Mouse (Mus musculus): ENCODE measurements around the gene Ints4. TPM values are rescaled to one million over a fixed set of nuclear protein-coding genes. Genes with fewer than 3 reads are reported as not detected.
"Not testable (repeated sequence)": the region's sequence is repeated elsewhere in the genome, so short reads cannot be mapped to it uniquely, and the experiment has no call there.

Gene Ints4
- 52.7 and 69.7 TPM in 2 replicates for polyA plus RNA-seq (2012; rRNA removed)

DNA sequence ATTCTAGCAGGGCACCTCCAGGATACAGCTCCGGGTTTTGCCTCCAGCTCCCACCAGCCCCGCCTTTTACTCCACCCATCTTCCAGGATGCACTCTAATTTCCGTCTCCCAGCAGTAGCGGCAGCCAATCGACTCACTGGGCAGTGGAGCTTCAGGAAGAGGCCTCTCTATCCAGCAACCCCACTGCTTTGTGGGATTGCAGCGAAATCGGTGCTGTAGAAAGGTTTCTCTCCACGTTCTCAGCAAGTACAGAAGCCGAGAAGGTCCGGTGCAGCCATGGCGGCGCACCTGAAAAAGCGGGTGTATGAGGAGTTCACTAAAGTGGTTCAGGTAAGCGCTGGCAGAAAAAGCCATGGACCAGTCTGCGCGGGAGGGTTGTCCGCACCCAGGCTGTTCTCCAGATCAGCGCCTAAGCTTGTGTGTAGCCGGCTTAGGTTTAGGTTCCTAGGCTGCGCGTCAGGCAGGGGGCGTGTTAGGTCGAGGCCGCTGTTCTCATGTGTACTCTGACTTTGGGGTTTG lies at the start of gene Ints4:
Ints4 (plus strand) TSS at position 136 of the 519 bp plus-strand sequence.
- WGBS: under 1% methylated on average over 24 of the region's 24 CpGs
- peak; percentile 86 for DNase-seq
- no peak for TF ChIP-seq CTCF (IDR thresholded peaks at IDR 0.05; ENCODE audit: insufficient read depth, low read length)
- TF ChIP-seq POLR2A (IDR thresholded peaks at IDR 0.05; ENCODE audit: borderline replicate concordance, extremely low read depth, low read depth, low read length): peak; percentile 35; the same call in 1 of the 2 replicates

DNA sequence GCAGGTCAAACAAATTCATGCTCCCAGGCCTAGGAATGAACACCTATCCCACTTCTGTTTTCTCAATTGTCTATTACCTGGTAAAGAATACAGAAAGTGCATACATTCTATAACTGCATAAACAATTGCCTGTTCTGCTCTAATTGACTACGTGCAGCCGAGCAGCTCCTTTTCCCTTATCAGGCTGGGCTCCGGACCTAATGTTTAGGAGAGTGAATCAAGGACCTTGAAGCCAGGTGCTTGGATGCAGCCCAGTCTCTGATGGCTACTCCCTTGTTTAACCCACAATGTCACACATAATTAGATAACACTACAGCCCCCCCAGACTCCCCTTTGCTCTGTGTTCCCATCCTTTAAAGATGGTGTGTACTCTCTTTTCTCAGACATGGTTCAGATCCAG lies 47.2 kb upstream of the Ints4 start:
- 28% methylated on average over 3 of the region's 3 CpGs for WGBS
- not testable (repeated sequence) for DNase-seq

More for the DNA sequence above, at the start of gene Ints4:
- H3K4me3 ChIP-seq (replicated peaks; ENCODE audit: extremely low read depth, low read depth, low read length): peak within 1 kb of the TSS; percentile 92
- H3K4me1 ChIP-seq (ENCODE audit: control insufficient read depth, insufficient read depth, low read length): peaks cover 5% of the 10 kb centered on the region

DNA sequence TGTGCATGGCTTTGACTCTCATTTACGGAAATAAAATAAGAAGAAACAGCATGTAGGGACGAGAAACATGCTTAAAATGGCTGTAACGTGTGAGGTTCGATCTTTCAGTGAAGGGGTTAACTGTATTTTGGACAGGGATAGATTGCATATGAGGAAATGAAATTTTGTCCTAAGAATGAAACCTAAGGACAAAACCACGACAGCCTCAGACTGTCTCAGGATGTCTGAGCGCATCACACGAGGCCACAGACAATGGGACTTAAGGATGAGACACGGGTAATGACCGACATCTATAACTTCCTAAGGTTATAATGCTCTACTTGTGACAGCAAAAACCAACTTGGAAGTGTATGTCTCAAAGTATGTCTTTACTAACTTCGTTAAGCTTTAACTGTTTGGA lies 46.2 kb upstream of the Ints4 start:
- WGBS: 74% methylated on average over 10 of the region's 10 CpGs
- H3K4me3 ChIP-seq (replicated peaks; ENCODE audit: extremely low read depth, low read depth, low read length): no peak overlapping the region
- DNase-seq: no peak
- TF ChIP-seq CTCF (IDR thresholded peaks at IDR 0.05; ENCODE audit: insufficient read depth, low read length) (no peak), POLR2A (IDR thresholded peaks at IDR 0.05; ENCODE audit: borderline replicate concordance, extremely low read depth, low read depth, low read length) (no peak)
- no peaks in the 10 kb centered on the region; the same call in 1 of the 2 replicates for H3K4me1 ChIP-seq (ENCODE audit: control insufficient read depth, insufficient read depth, low read length)

More for the DNA sequence above, 47.2 kb upstream of the Ints4 start:
- H3K4me3 ChIP-seq (replicated peaks; ENCODE audit: extremely low read depth, low read depth, low read length); H3K4me1 ChIP-seq (ENCODE audit: control insufficient read depth, insufficient read depth, low read length): not testable (repeated sequence)

DNA sequence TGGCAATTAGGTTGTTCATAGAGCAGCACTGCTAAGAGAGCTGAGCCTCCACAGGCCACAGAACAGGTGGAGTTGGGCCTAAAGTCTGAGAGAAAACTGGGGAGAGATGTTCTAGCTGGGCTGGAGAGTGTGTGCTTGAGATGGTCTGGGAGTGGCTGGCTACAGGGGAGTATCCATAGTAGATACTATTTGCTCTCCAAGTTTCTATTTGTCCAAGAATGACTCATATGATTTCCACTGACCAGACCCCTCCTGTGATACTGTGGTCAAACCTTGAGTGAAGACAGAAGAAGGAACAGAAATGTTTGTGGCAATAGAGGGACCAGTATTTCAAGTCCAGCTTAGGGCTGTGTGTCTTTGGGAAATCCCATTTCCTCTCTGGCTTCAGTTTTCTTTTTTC lies 41.8 kb upstream of the Ints4 start:
- no peak for TF ChIP-seq CTCF (IDR thresholded peaks at IDR 0.05; ENCODE audit: insufficient read depth, low read length)
- no peak for TF ChIP-seq POLR2A (IDR thresholded peaks at IDR 0.05; ENCODE audit: borderline replicate concordance, extremely low read depth, low read depth, low read length)
- no peak overlapping the region for H3K4me3 ChIP-seq (replicated peaks; ENCODE audit: extremely low read depth, low read depth, low read length)
- H3K4me1 ChIP-seq (ENCODE audit: control insufficient read depth, insufficient read depth, low read length): no peaks in the 10 kb centered on the region; the same call in 1 of the 2 replicates
- no peak for DNase-seq

DNA sequence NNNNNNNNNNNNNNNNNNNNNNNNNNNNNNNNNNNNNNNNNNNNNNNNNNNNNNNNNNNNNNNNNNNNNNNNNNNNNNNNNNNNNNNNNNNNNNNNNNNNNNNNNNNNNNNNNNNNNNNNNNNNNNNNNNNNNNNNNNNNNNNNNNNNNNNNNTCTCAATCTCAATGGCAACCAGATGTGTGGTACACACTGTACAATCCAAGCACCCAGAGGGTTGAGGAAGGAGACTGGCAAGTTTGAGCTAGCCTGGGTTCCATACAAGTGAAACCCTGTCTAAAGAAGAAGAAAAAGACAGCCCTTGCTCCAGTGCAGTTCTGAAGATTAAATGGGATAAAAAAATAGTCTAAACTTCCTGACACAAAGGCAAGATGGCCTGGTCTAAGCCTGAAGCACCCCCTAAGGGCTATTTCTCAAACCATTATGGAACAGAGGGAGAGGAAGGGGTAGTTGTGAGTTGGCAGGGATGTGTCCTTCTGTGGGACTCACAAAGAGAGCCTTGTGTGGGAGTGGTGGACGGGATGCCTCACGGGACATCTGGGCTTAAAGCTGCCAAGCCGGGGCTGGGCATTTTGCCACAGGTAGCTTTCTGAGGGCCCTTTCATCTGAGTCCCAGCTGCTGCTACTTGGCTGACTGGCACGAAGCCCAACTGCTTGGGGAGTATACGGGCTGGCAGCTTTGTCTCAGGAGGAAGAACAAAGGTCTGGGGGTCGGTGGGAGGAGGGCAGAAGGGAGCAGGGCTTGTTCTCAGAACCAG lies 34.4 kb upstream of the Ints4 start:
- no peaks in the 10 kb centered on the region; the same call in 1 of the 2 replicates for H3K4me1 ChIP-seq (ENCODE audit: control insufficient read depth, insufficient read depth, low read length)
- no peak overlapping the region for H3K4me3 ChIP-seq (replicated peaks; ENCODE audit: extremely low read depth, low read depth, low read length)
- WGBS: 8% methylated on average over 6 of the region's 6 CpGs
- DNase-seq: peak; percentile 80
- TF ChIP-seq POLR2A (IDR thresholded peaks at IDR 0.05; ENCODE audit: borderline replicate concordance, extremely low read depth, low read depth, low read length) (no peak), CTCF (IDR thresholded peaks at IDR 0.05; ENCODE audit: insufficient read depth, low read length) (no peak)

DNA sequence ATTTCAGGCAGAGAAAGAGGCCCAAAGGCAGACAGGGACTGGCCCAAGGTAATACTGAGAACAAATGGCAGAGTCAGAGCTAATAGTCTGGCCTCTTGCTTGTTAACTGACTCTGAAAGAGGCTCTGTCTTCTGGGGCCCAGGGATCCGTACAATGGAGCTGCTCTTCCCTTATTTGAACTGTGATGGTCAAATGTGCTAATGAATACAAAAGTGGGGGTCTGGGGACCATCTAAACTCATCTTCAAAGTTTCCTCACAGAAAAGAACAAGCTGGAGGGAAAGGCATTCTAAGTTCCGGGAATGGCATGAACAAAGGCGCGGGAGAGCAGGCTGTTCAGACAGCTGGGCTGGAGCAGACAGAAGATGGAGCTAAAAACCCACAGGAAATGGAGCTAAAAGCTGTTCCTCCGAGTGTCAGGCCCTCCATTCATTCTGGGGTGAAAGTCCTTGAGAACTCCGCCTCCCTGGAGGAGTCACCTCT lies 33.7 kb upstream of the Ints4 start:
- Histone ChIP-seq H3K4me1 (ENCODE audit: control insufficient read depth, insufficient read depth, low read length) (no peaks in the 10 kb centered on the region; the same call in 1 of the 2 replicates), H3K4me3 (replicated peaks; ENCODE audit: extremely low read depth, low read depth, low read length) (no peak overlapping the region)
- no peak for DNase-seq
- WGBS: 50% methylated on average over 6 of the region's 6 CpGs
- no peak for TF ChIP-seq POLR2A (IDR thresholded peaks at IDR 0.05; ENCODE audit: borderline replicate concordance, extremely low read depth, low read depth, low read length)
- no peak for TF ChIP-seq CTCF (IDR thresholded peaks at IDR 0.05; ENCODE audit: insufficient read depth, low read length)

DNA sequence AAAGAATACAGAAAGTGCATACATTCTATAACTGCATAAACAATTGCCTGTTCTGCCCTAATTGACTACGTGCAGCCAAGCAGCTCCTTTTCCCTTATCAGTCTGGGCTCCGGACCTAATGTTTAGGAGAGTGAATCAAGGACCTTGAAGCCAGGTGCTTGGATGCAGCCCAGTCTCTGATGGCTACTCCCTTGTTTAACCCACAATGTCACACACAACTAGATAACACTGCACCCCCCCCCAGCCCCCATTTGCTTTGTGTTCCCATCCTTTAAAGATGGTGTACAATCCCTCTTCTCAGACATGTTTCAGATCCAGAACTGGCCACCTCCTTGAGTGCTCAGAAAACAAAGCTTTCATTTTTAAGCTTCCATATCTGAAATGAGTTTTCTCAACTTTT lies 29.7 kb upstream of the Ints4 start, which contains the start of gene Kctd14:
Kctd14 (plus strand) TSS at position 301 of the 400 bp plus-strand sequence.
- H3K4me1 ChIP-seq (ENCODE audit: control insufficient read depth, insufficient read depth, low read length); DNase-seq; H3K4me3 ChIP-seq (replicated peaks; ENCODE audit: extremely low read depth, low read depth, low read length): not testable (repeated sequence)
- 42% methylated on average over 2 of the region's 2 CpGs for WGBS

DNA sequence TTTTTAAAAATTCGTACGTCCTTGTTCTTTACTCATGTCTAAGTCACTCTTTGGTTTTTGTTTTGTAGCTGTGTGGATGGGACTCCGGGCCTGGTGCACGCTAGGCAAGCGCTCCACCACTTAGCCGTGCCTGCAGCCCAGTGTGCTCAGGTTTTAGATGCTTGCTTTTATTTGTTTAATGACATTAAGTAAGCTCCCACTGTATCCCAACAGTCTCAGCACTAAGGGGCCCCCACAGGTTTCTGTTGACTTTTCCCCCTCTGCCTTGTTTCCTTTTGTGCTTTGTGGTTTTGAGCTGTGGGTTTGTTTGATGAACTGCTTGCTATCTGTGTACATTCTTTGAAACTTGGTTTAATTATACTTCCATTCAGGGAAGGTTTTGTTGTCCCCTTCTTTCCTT lies 28.6 kb upstream of the Ints4 start:
- WGBS: 64% methylated on average over 6 of the region's 6 CpGs
- TF ChIP-seq CTCF (IDR thresholded peaks at IDR 0.05; ENCODE audit: insufficient read depth, low read length) (no peak), POLR2A (IDR thresholded peaks at IDR 0.05; ENCODE audit: borderline replicate concordance, extremely low read depth, low read depth, low read length) (no peak)
- no peak for DNase-seq
- Histone ChIP-seq H3K4me3 (replicated peaks; ENCODE audit: extremely low read depth, low read depth, low read length) (no peak overlapping the region), H3K4me1 (ENCODE audit: control insufficient read depth, insufficient read depth, low read length) (peaks cover 4% of the 10 kb centered on the region; the same call in 1 of the 2 replicates)

DNA sequence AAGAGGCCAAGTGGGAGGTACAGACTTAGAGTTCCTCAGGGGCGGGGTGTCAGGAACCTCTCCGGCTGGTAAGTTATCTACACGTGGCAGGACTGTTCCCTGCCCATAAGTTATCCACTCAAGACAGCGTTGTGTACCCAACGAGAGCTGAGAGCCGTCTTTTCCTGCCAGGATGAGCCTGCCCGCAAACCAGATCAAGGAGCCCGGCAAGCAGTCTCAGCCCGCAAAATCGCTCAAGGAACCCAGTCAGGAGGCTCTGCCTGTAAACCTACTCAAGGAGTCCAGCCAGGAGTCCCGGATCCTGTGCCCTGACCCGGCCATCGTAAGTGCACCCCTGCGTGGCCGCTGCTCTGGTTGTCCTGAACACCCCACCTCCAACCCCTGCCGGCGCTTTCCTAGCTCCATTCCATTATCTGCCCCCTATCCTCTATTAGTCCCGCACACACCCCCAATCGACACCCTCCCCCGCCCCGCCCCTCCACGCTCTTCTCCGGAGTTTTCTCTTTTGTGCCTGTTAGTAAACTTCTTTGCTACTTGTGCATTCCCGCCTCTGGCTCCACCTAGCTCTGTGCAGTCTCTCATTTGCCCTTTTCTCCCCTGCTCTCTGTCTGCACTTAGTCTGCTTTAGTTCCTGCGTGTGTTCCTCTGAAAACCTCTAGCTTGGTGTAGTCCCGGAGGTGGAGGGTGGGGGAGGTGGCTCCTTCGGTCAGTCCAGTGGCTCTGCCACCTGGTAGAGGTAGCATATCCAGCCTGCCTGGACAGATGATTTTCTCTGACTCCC lies 27.4 kb upstream of the Ints4 start:
- 3% methylated on average over 27 of the region's 27 CpGs for WGBS
- Histone ChIP-seq H3K4me1 (ENCODE audit: control insufficient read depth, insufficient read depth, low read length) (peaks cover 4% of the 10 kb centered on the region; the same call in 1 of the 2 replicates), H3K4me3 (replicated peaks; ENCODE audit: extremely low read depth, low read depth, low read length) (peak overlapping the region; percentile 63)
- TF ChIP-seq CTCF (IDR thresholded peaks at IDR 0.05; ENCODE audit: insufficient read depth, low read length) (no peak), POLR2A (IDR thresholded peaks at IDR 0.05; ENCODE audit: borderline replicate concordance, extremely low read depth, low read depth, low read length) (no peak)
- DNase-seq: peak; percentile 46

Measured in lung, adult 2 months (tissue).